Mouse (Mus musculus) lung, postnatal 0 days (tissue): ENCODE measurements around the gene Enox1. TPM values are rescaled to one million over a fixed set of nuclear protein-coding genes. Genes with fewer than 3 reads are reported as not detected.

Experiments used
- ATAC-seq: fragments of 200-750 bp; cut with Nextera tagmentation; 2 replicates; pipeline ENCODE4 v1.8.0; 2017; ENCODE audit warnings: moderate library complexity
- DNase-seq: peaks from one replicate; pipeline ENCODE4 v3.0.0-alpha.2; 2016; ENCODE audit warnings: low spot score
- H3K27ac ChIP-seq: fragments of 300-500 bp; sonication (generic); 2 replicates; pipeline ENCODE4 v1.5.1; 2014; ENCODE audit warnings: antibody characterized with exemption, mild to moderate bottlenecking, low read length, mixed read lengths
- H3K27me3 ChIP-seq: fragments of 300-500 bp; sonication (generic); replicated peaks from 2 replicates; pipeline ENCODE4 v1.6.1; 2014; ENCODE audit warnings: low read length, mixed read lengths; ENCODE audit not compliant: insufficient read depth
- H3K36me3 ChIP-seq: fragments of 300-500 bp; sonication (generic); 2 replicates; pipeline ENCODE4 v1.6.1; 2014; ENCODE audit warnings: low read length, mixed read lengths; ENCODE audit not compliant: insufficient read depth
- H3K4me1 ChIP-seq: fragments of 300-500 bp; sonication (generic); 2 replicates; pipeline ENCODE4 v1.6.1; 2014; ENCODE audit warnings: antibody characterized with exemption, low read depth, low read length, mixed read lengths; ENCODE audit not compliant: insufficient read depth
- H3K4me2 ChIP-seq: fragments of 300-500 bp; sonication (generic); replicated peaks from 2 replicates; pipeline ENCODE4 v1.6.1; 2014; ENCODE audit warnings: low read depth, mild to moderate bottlenecking, low read length, moderate library complexity, mixed read lengths
- H3K4me3 ChIP-seq: fragments of 300-500 bp; sonication (generic); 2 replicates; pipeline ENCODE4 v1.5.1; 2014; ENCODE audit warnings: low read depth, low read length
- H3K9ac ChIP-seq: fragments of 300-500 bp; sonication (generic); replicated peaks from 2 replicates; pipeline ENCODE4 v1.6.1; 2014; ENCODE audit warnings: low read depth, mild to moderate bottlenecking
- H3K9me3 ChIP-seq: fragments of 300-500 bp; sonication (generic); 2 replicates; pipeline ENCODE4 v1.6.1; 2016; ENCODE audit warnings: low read length, mixed read lengths
- CTCF ChIP-seq: IDR thresholded peaks from 2 replicates; pipeline ENCODE4 v1.5.1; 2016; ENCODE audit warnings: antibody characterized with exemption, mild to moderate bottlenecking
- EP300 ChIP-seq: IDR thresholded peaks from 2 replicates; pipeline ENCODE4 v1.6.1; 2016; ENCODE audit warnings: antibody characterized with exemption, mild to moderate bottlenecking, control low read depth
- WGBS: fragments of 180-500 bp; shearing (Covaris S2); extraction: QIAGEN DNeasy Blood & Tissue Kit; methylation state at CpG from one replicate; pipeline ENCODE4 v1.1.7; 2014; 5-methylcytosine and 5-hydroxymethylcytosine counted together
- polyA plus RNA-seq: library from polyadenylated mRNA; unstranded; fragments of >200 nt; fragmentation: Nextera tagmentation; extraction: Ambion mirVana; gene quantifications from 2 replicates; pipeline ENCODE4 v1.2.1, GENCODE M21; 2015

Enox1 gene
- polyA plus RNA-seq, 1 experiment from 2014 or later: 1.5 TPM

DNA sequence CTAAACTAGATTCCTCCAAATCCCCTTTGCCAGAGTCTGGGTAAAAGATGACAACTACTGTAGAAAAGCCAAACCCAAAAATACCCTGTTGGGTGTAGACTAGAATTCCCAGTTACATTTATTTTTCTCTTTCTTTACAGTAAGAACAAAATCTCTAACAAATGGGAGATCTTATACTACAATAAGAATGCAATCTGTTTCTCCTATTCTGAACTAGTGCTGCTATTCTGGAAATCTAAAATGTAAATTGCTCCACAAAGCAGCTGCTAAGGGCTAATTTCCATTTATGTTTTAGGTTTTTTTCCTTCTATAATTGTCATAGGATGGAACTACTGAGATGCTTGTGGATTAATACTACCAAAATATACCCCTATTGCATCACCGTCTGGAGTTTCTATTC, 8.9 kb upstream of the Enox1 start:
- Histone ChIP-seq H3K9me3 (no peaks in the 10 kb centered on the region), H3K27me3 (no peaks in the 10 kb centered on the region), H3K27ac (no peak overlapping the region), H3K4me3 (no peak overlapping the region), H3K4me1 (no peaks in the 10 kb centered on the region), H3K9ac (no peak overlapping the region), H3K4me2 (no peak overlapping the region), H3K36me3 (no peaks in the 10 kb centered on the region)
- no peak for DNase-seq
- TF ChIP-seq EP300 (no peak), CTCF (no peak)
- ATAC-seq: no peak
- 89% methylated on average over 1 of the region's 1 CpGs for WGBS

DNA sequence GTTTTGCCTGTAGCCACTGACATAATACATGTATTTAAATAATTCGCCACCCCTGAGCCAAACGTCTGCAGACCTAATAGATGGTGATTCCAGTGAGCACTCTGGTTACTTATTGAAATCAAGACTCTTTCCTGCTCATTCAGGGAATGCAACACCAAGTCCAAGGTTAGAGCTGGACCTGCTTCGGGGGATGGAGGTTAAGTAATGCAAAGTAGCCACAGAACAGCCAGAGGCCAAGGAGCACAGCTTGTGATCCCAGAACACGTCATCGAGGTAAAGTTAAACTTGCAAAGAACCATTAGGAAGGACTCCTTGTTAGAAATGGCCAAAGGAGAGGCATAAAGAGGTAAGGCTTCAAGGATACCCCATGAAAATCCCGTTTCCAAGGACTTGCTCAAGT, 6.0 kb upstream of the Enox1 start:
- no peak for ATAC-seq
- H3K36me3 ChIP-seq: no peaks in the 10 kb centered on the region
- WGBS: 72% methylated on average over 6 of the region's 6 CpGs
- no peak overlapping the region for H3K4me3 ChIP-seq
- H3K4me1 ChIP-seq: no peaks in the 10 kb centered on the region
- peaks cover 7% of the 10 kb centered on the region; the same call in 1 of the 2 replicates for H3K27me3 ChIP-seq
- no peak overlapping the region for H3K27ac ChIP-seq
- TF ChIP-seq CTCF (no peak), EP300 (no peak)
- no peaks in the 10 kb centered on the region for H3K9me3 ChIP-seq
- no peak overlapping the region for H3K9ac ChIP-seq
- DNase-seq: no peak
- H3K4me2 ChIP-seq: no peak overlapping the region

GRCm38 (mm10) chr14:77151431-77151830, 5.1 kb upstream of the Enox1 start:
- H3K27ac ChIP-seq: no peak overlapping the region
- H3K27me3 ChIP-seq: peaks cover 16% of the 10 kb centered on the region
- no peak for ATAC-seq
- H3K36me3 ChIP-seq: no peaks in the 10 kb centered on the region
- DNase-seq: no peak
- no peaks in the 10 kb centered on the region for H3K9me3 ChIP-seq
- no peak overlapping the region for H3K4me2 ChIP-seq
- H3K9ac ChIP-seq: no peak overlapping the region
- no peak for TF ChIP-seq CTCF
- TF ChIP-seq EP300: no peak
- no peak overlapping the region for H3K4me3 ChIP-seq
- WGBS: 79% methylated on average over 7 of the region's 7 CpGs
- peaks cover 4% of the 10 kb centered on the region; the same call in 1 of the 2 replicates for H3K4me1 ChIP-seq

GRCm38 (mm10) chr14:77156911-77157504, 445 bp downstream of the Enox1 start:
- H3K9ac ChIP-seq: peak overlapping the region; percentile 29; the same call in 1 of the 2 replicates
- peak overlapping the region; percentile 55 for H3K4me3 ChIP-seq
- peak; percentile 12 for DNase-seq
- peaks cover 33% of the 10 kb centered on the region for H3K27me3 ChIP-seq
- no peaks in the 10 kb centered on the region for H3K36me3 ChIP-seq
- WGBS: under 1% methylated on average over 43 of the region's 64 CpGs
- H3K9me3 ChIP-seq: no peaks in the 10 kb centered on the region
- no peak overlapping the region for H3K27ac ChIP-seq
- no peak for TF ChIP-seq EP300
- ATAC-seq: peak; percentile 60
- peaks cover 10% of the 10 kb centered on the region for H3K4me1 ChIP-seq
- peak overlapping the region; percentile 94 for H3K4me2 ChIP-seq

- Histone ChIP-seq H3K9ac (no peak overlapping the region), H3K9me3 (no peaks in the 10 kb centered on the region), H3K27me3 (peaks cover 33% of the 10 kb centered on the region), H3K27ac (no peak overlapping the region), H3K36me3 (no peaks in the 10 kb centered on the region), H3K4me3 (peak overlapping the region; percentile 55), H3K4me2 (peak overlapping the region; percentile 94), H3K4me1 (peaks cover 10% of the 10 kb centered on the region)
- DNase-seq: peak; percentile 32
- TF ChIP-seq CTCF (no peak), EP300 (no peak)
- ATAC-seq: peak; percentile 79
- 2% methylated on average over 31 of the region's 31 CpGs for WGBS
Measured at GRCm38 (mm10) chr14:77157505-77157911, 945 bp downstream of the Enox1 start.

- H3K4me3 ChIP-seq: no peak overlapping the region
- no peak for DNase-seq
- H3K27me3 ChIP-seq: peaks cover 33% of the 10 kb centered on the region
- H3K4me1 ChIP-seq: peaks cover 10% of the 10 kb centered on the region
- no peak overlapping the region for H3K27ac ChIP-seq
- no peak for ATAC-seq
- no peaks in the 10 kb centered on the region for H3K36me3 ChIP-seq
- TF ChIP-seq CTCF (no peak), EP300 (no peak)
- 79% methylated on average over 5 of the region's 5 CpGs for WGBS
- no peak overlapping the region for H3K9ac ChIP-seq
- H3K9me3 ChIP-seq: no peaks in the 10 kb centered on the region
- H3K4me2 ChIP-seq: no peak overlapping the region
Measured at GRCm38 (mm10) chr14:77159397-77159796, 2.8 kb downstream of the Enox1 start.
